Mouse (Mus musculus) adrenal gland, postnatal 4 days (tissue): ENCODE data around the gene Efcab11. TPM values are rescaled to one million over a fixed set of nuclear protein-coding genes. Genes with fewer than 3 reads are reported as not detected.
A peak's percentile ranks its signal among the peaks of the same experiment; 100 is the strongest.

Experiments
- DNase-seq, 2 experiments: peaks; one replicate each; pipeline ENCODE4 v3.0.0; 2021 to 2022; ENCODE audit warnings: low spot score in 2 of 2, mixed read lengths in 2 of 2
- total RNA-seq, 2 experiments: library from RNA; stranded (reverse); gene quantifications; 2 replicates each; pipeline ENCODE4 v1.2.3; 2021

The Efcab11 gene
- total RNA-seq, 2 experiments from 2014 or later = 2.3 to 2.7 TPM

DNA sequence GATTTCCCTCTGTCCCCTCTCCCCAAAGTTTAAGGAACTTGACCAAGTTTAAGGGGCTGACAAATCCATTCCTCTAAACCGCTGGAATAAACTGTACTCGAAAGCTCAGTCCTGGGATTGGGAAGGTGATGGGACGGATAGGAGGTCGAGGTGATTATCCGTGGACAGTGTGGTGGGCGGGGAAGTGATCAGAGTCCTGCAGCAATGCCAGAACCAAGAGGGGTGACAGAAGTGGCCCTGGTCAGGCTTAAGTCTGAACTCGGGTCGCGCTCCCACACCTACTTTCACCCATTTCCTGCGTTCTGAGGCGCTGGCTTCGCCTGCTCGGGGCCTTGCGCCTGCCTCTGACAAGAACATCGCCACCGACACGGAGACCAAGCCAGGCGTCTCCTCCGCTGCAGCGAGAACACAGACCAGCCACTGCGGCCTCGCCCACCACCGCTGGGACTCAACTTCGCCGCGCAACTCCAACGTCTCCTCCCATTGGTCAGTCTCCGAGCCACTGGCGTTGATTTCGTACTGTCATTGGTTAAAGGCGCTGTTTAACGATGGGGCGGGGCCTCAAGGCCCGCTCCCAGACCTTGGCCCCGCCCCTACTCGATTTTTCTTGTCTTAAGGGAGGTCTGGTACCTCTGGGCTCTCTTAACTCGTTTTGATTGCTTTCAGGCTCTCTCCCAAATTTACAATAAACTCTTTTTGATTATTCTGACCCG is 1.1 kb downstream of the Efcab11 start:
- peak; percentile 62 to 76 for DNase-seq

DNA sequence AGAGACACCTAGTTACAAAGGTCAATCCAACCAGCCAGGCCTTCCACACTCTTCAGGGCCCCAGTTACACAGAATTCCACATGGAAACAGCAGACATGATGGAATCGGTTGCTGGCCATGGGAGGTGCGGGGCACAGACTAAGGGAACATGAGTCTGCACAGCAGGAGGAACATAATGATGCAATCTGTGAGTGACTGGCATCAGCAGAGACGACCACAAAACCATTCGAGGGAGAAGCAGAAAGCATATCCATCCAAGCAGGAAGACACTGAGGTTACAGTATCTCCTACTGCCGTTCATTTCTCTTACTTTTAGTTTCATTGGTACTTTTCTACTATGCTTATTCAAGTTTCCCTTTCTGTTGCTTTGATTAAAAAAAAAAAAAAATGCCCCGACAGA is 9.6 kb downstream of the Efcab11 start:
- DNase-seq = no peak

DNA sequence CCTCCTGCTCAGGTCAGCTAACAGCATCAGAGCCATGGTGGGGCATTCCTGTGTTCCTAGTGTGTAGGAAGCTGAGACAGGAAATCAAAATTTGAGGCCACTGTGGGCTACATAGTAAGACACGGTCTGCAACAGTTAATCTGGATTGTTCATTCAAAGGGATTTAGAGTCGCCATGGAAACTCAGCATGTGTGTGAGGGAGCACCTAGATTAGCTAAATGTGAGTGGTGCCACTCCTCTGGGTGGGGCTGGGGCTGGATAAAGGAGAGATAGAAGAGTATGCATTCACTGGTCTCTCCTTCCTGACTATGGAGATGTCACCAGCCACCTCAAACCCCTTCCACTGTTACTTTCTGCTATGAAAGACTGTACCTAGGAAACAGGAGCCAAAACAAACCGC is 10.8 kb downstream of the Efcab11 start:
- no peak for DNase-seq

DNA sequence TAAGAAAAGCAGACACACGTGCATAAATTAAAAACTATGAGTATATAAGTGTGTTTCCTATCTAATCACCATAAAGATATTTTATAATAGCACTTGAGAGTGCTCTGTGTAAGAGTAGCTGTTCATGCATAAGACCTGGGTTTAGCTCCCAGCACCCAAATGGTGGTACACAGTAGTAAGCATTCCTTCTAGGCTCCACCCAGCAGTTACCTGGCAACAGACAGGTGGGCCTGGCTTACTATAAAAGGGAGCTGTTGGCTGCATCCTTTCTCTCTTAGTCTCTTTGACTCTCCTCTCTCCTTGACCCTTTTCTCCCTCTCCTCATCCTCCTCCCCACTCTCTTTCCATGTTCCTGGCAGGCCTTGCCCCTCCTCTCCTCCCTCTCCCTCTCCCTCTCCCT is 15.4 kb downstream of the Efcab11 start:
- DNase-seq = no peak

DNA sequence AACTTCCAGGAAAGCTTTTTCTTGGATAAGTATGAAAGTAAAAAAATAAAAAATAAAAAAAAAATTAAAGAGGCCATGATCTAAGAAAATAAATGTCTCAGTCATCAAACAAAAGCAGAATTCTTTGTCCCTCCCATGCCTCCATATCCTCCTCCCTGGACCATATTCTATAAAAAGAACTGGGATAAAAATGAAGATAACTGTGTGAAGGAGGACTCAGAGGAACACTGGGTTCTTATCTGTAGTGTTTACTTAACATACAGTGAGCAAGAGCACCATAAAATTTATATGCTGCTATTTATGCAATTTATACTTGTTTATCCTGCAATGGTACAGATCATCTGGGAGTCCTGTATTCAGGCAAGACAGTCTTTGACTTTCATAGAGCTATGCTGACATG is 19.6 kb downstream of the Efcab11 start:
- DNase-seq = no peak

DNA sequence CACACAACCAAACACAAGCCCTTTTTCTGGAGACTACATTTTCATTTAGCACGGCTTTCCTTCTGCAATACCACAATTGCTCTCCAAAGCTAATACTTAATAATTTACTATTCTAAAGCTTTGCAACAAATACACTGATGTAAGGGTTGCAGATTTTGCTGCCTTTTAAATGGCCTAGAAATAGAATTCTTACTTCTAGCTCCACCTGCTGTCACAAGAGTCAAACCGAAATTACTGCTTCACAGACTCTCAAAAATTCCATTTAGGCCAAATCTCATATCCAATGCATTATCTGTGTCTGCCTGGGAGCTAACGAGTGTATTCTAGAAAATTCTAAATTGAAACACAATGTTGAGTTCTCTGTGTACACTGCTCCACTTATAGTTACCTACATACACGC is 23.3 kb downstream of the Efcab11 start:
- no peak for DNase-seq

DNA sequence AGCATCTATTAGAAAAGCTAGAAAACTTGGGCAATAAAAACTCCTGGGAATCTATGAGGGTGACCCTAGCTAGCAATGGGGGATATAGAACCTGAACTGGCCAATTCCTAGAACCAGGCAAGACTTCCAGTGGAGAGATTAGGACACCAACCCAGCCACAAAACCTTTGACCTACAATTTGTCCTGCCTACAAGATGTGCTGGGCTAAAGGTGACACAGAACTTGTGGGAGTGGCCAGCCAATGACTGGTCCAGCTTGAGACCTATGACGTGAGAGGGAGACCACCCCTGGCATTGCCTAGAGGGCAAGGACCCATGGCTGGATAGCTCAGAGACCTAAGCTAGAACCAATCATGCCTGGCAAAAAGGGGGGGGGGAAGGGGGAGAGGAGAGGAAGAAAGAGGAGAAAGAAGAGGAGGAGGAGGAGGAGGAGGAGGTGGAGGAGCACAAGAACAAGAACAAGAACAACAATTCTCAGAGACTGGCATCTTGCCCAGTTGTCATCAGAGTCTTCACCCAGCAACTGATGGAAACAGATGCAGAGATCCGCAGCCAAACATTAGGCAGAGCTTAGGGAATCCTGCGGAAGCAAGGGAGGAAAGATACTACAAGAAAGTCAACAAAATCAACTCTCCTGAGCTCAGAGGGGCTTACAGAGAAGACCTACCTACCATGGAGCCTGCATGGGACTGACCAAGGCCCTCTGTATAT is 24.7 kb downstream of the Efcab11 start:
- no peak for DNase-seq

DNA sequence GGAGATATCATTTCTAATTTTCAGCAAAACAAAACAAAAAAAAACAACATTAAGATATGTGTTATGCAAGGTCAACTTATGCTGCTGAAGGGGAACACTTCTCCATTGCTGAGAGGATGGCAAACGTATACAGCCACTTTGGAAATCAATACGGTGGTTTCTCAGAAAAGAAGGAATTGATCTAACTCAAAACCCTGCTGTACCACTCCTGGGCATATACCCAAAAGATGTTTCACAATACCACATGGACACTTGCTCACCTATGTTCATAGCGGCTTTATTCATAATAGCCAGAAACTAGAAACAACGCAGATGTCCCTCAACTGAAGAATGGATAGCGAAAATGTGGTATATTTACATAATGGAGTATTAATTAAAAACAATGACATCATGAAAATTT is 25.6 kb downstream of the Efcab11 start:
- no peak for DNase-seq

DNA sequence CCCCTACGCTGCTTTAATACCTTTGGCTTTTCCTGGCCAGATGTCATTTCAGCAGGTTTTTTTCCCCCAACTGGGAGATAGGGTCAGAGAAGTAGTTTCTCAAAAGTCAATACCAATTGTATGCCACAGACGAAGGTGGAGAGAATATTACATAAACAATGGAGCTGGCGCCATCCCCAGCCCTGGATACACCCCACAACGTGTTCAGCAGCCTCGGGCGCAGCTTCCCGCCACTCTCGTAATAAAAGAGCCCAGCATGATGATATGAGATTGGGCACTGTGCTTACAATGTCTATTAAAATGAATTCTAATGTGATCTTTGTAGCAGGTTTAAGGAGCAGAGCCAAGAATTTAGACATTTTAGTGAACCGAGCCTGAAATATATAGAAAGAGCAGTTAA is 28.2 kb downstream of the Efcab11 start:
- no peak for DNase-seq

DNA sequence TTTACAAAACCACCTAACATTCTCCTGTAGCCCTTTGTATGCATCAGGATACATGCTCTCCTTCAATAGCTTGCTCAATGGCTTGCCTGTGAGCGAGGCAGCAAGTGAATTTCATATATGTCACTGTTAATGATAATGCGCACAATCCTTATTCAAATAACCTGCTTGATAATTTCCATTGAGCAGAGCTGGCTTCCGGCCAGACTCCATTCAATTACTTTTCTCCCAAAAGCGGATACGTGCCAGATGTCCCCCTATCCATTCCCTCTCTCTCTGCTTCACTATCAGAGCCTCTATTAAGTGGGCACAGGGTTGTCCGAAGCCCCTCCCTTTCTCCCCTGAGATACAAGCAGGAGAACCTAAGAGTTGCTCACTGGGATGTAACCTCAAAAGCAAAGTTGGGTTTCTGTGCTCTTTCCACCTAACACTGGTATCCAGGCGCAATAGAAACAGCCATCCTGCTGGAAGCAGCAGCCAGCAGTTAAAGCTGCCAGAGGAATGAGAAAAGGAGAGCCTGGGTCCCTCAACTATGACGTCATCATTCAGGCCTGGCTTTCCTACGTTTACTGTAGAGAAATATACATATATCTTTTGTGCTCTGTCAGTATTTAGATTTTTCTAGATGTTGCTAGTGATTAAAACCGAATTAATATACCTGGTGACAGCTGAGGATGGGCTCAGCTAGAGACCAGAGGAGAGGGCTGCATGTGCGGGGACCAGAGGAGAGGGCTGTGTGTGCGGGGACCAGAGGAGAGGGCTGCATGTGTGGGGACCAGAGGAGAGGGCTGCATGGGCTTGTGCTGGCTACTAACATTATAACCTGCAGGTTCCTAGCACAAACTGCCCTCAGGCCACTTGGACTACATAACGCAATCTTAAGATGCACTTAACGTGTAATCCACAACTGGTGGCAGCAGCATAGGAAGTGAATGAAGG is 30.6 kb downstream of the Efcab11 start:
- DNase-seq = no peak

DNA sequence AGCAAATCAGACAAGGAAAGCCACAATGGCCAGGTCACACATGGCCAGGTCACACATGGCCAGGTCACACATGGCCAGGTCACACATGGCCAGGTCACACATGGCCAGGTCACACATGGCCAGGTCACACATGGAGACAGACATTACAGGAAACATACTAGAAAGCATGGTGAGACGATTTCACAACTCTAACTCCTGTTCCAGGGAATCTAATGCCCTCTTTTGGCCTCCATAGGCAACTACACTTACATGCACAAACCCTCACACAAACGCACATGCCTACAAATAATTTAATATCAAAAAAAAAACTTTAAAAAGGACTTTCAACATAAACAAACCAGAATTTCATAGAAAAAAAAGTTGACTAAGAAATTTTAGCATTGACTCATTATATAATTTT is 34.2 kb downstream of the Efcab11 start:
- no peak for DNase-seq

DNA sequence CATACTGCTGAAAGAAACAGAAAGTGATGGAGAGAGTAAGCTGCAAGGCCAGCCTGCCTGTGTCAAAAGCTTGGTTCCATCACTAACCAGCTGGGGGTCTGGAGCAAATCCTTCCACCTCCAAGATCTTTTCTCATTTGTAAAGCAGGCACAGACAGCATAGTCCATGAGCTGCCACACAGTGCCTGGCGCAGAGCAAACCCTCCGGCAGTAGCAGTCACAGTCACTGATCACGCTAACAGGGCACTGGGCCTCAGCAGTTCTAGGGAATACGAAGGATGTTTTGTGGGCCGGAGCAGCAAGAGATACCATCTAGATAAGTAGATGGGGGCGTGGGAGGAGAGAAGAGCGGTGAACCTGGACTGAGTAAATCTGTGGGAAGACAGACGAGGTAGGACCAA is 39.3 kb downstream of the Efcab11 start:
- DNase-seq = no peak

DNA sequence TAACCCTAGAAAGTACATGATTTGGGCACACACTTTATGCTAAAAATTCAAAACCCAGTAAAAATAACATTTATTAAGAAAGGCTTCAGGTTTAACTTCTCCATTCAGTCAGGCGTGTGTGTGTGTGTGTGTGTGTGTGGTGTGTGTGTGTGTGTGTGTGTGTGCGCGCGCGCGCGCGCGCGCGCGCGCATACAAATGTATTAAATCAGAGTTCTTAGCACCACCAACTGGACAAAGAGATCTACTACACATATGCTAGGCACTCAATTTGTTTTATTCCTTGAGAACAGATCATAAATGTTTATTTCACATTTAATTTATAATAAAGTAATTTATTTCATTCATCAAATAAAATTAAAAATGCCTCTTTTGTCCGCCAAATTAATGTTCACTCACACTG is 45.5 kb downstream of the Efcab11 start:
- DNase-seq = no peak

DNA sequence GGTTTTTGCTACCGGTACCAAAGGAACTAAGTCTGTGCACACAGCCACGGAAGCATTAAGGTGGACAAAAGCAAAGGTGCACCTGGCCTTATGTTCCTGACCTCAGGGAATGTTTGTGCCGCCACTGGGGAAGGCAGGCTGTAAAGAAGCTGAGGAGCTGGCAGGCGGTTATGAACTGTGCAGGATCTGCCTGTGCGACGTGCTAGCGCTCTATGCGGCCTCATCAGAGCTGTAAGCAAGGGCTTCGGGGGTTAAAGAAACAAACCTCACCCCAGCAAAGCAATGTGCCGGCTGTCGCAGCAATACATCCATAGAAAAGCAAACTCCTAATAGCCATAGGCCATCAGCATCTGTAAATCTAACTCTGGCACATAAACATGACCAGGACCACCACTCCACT is 46.1 kb downstream of the Efcab11 start:
- no peak for DNase-seq

DNA sequence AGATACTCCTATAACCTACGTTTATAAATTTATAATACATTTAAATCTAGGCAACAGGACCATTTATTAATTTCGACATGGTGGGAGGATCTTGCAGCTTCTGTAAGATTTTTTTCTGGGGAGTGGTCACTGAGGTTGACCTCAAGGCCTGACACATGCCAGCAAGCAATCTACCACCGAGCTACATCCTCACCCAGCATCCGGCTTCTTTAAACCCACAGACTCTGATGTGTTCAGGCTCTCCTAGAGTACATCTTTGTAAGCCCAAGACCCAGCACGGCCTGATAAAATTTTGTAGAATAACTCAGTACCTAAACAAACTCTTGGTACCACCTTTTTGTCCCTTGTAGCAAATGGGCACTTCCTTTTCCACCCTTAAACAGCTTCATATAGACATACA is 46.7 kb downstream of the Efcab11 start:
- DNase-seq = no peak

DNA sequence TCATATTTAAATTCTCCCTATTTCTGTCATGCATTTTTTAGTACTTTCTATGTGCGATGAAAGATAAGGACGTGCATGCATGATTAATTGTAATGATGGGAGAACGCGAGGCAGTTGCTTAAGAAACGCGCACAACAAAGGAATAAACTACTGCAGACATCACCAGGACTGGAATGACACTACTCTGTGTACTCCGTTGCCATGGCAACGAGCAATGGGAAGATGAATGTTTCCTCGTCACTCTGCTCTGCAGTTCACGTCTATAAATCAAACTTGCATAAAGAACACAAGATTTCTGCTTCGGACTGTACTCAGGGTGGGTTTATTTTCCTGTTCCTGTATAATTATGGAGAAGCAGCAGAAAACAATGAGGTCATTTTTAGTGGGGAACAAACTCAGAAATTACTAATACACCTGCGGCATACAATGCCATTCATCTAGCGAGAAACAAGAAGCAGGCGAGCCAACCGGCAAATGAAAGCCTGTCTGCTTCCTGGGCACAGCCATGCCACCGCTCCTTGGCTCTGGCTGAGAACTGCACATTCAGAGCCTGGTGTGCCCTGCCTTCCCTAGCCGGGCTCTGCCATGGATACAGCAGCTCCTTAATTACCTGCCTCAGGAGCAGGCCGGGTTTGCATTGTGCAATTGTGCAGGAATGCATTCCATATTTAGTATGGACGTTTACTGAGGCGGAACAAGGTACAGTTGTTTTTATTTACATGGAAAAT is 47.7 kb downstream of the Efcab11 start:
- DNase-seq = no peak

DNA sequence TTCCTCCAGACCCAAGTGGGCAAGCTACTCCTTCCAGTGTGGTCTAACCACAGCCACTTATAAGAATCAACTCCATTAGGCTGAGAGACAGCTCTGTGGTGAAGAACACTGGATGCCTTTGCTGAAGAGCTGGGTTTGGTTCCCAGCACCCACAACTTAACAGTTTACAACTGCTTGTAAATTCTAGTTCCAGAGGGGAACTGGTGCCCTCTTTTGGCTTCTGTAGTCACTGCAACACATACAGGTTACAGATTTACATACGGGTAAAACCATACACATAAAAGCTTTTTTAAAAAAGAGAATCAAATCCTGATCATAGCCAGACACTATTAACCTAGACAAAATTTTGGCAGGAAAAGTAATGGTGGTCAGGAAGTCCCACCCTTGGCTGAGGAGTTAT is 50.8 kb downstream of the Efcab11 start:
- DNase-seq = no peak

DNA sequence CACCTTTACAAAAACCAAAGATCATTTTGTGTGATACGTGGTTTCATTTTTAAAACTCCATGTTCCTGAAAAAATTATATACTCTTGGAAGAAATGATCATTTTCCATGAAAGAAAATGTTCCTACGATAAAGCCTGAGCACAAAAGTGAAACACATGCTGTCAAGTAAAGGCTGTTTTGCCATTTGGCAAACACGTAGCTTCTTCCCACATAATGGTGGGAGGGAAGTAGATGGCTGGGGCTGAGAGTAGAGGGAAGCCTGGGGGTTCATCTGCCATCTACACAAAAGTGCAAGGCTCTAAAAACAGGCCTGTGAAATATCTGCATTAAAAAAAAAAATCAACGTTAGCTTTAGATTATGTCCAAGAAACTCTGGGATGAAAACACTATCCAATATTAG is 61.6 kb downstream of the Efcab11 start:
- no peak for DNase-seq

DNA sequence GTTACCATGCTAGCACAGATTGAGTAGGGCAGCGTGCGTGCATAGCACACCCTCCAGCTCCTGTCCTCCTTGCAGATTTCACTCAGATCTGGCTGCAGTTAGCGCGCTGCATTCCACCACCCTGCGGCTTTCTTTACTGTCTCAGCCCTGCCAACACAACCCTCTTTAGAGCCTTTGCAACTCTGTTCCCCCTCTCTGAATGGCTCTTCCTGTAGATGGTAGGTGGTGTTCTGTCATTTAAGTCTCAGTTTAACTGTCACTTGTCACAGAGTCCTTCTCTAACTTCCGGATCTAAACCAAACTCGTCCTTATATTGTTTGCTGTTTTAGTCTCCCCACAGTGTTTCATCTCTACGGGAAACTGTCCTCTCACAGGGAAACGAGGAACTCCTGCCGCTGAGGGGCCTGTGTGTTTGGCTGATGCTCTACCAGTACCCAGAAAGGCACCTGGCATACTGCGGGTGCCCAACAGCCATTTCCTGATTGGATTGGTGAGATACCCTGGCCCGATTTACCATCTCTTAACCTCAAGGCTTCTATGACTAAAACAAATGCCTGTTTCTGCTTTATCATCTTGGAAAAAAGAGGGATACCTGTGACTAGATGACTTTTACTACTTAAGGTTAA is 62.8 kb downstream of the Efcab11 start:
- DNase-seq = no peak

DNA sequence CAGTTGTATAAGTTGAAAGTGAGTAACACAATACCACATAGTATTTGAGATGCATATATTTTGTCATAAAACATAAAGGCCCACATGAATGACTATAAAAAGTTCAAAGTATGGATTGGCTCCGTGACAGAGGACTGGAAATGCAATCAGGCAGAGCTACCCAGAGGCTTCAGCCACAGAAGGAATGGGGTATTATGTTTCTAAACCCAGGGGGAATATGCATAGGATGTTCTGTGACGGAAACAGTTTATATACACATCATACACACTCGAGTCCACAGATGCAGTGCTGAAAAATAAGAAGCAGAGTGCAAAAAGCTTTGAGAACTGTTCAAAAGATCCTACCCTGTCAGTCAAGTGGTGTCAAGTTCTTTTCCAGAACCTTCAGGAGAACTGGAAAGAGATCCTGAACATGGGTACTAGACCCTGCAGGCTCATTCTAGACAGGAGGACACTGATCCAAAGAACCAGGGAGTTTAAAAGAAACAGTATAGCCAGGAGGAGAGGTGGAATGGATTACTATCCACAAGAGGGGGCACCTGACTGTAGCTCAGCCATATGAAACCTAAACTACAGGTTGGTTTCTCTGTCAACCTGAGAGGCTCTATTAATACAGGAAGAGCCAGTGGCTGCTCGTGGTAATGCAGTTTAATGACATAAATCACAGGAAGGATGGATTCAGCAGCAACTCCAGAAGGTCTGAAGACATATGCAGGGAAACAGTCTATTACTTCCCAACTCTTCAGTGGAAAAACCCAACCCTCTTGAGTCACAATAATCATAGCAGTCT is 64.9 kb downstream of the Efcab11 start:
- no peak for DNase-seq
